Mouse (Mus musculus): ENCODE data around the gene Gm18336.
"Not testable (repeated sequence)": the region's sequence is repeated elsewhere in the genome, so short reads cannot be mapped to it uniquely, and the experiment has no call there.

Gm18336 gene

GRCm38 (mm10) chrX:73398636-73399035 is at the start of gene Gm18336:
TSS of gene Gm18336 (minus strand) at chrX:73398736.
- not testable (repeated sequence) for DNase-seq (ENCODE audit: low spot score in 2 of 2)

- no peak for DNase-seq (ENCODE audit: low spot score in 2 of 2)
These were observed 42.9 kb upstream of the Gm18336 start for GRCm38 (mm10) chrX:73441428-73441827.

- peak in 1 of 2 experiments; percentile 27 for DNase-seq (ENCODE audit: low spot score in 2 of 2)
These were observed 36.7 kb upstream of the Gm18336 start, which contains the start of gene Trex2 for GRCm38 (mm10) chrX:73435252-73435651. TSS of gene Trex2 (minus strand) at chrX:73435344.

GRCm38 (mm10) chrX:73432850-73433249 is 34.3 kb upstream of the Gm18336 start:
- DNase-seq (ENCODE audit: low spot score in 2 of 2): peak; percentile 9 to 28

- no peak for DNase-seq (ENCODE audit: low spot score in 2 of 2)
These were observed 31.5 kb upstream of the Gm18336 start for GRCm38 (mm10) chrX:73430036-73430435.

GRCm38 (mm10) chrX:73412767-73413166 is 14.2 kb upstream of the Gm18336 start:
- DNase-seq (ENCODE audit: low spot score in 2 of 2): no peak

GRCm38 (mm10) chrX:73410880-73411517 is 12.5 kb upstream of the Gm18336 start, which contains the start of gene Zfp92:
TSS of gene Zfp92 (plus strand) at chrX:73411096.
- DNase-seq (ENCODE audit: low spot score in 2 of 2): no peak

GRCm38 (mm10) chrX:73401616-73402015 is 3.1 kb upstream of the Gm18336 start:
- no peak for DNase-seq (ENCODE audit: low spot score in 2 of 2)

- DNase-seq (ENCODE audit: low spot score in 2 of 2): no peak
These were observed 2.4 kb upstream of the Gm18336 start for GRCm38 (mm10) chrX:73400951-73401350.

GRCm38 (mm10) chrX:73396446-73396845 is 2.1 kb downstream of the Gm18336 start:
- no peak for DNase-seq (ENCODE audit: low spot score in 2 of 2)

GRCm38 (mm10) chrX:73391481-73391880 is 7.1 kb downstream of the Gm18336 start:
- no peak for DNase-seq (ENCODE audit: low spot score in 2 of 2)

- DNase-seq (ENCODE audit: low spot score in 2 of 2): no peak
These were observed 13.6 kb downstream of the Gm18336 start for GRCm38 (mm10) chrX:73384924-73385323.

- DNase-seq (ENCODE audit: low spot score in 2 of 2): no peak
These were observed 14.1 kb downstream of the Gm18336 start for GRCm38 (mm10) chrX:73384419-73384818.

GRCm38 (mm10) chrX:73363291-73363690 is 35.2 kb downstream of the Gm18336 start:
- no peak for DNase-seq (ENCODE audit: low spot score in 2 of 2)

- DNase-seq (ENCODE audit: low spot score in 2 of 2): no peak
These were observed 41.8 kb downstream of the Gm18336 start for GRCm38 (mm10) chrX:73356719-73357118.

- no peak for DNase-seq (ENCODE audit: low spot score in 2 of 2)
These were observed 42.4 kb downstream of the Gm18336 start for GRCm38 (mm10) chrX:73356163-73356562.

Measured in urinary bladder, adult 18-20 months (tissue).